Comparison of ENCODE assay signal across 22 mouse cellular contexts in genomic region chr14:17478963-17479362, GRCm38 (mm10).
DNase-seq lines count a peak whose midpoint lies in the region; ATAC-seq and TF ChIP-seq lines count a peak whose summit lies in the region.
"Had no signal": no experiment of that assay in that cellular context is flagged by ENCODE, and none has a peak within 500 bp of the region (broad histone marks: within the 10 kb centered on the region; RNA-seq: fewer than 3 reads in every experiment).

No protein-coding gene starts in this region.

- no peak for TF ChIP-seq EP300 in CH12.LX (IDR thresholded peaks at IDR 0.05; ENCODE audit: low read length)

- dilution Hi-C loops in CH12.LX (cut with MboI; ENCODE audit: extremely low pct_ligation_motif_present, extremely low pct_unique_long_range_greater_than_20kb, low sequenced_read_pairs), result no loop called here

- in situ Hi-C loops in CH12.LX (cut with MboI; ENCODE audit: low pct_ligation_motif_present, low pct_unique_long_range_greater_than_20kb, low sequenced_read_pairs), result no loop called here

- peaks cover 0 to 9% of the 10 kb centered on the region in 2 experiments; a peak in 1 of 4 replicates for H3K4me1 ChIP-seq in CH12.LX (ENCODE audit: control insufficient read depth in 1 of 2, insufficient read depth in 2 of 2)

- no peak overlapping the region for H3K4me2 ChIP-seq in CH12.LX (ENCODE audit: insufficient read depth, low read depth, poor library complexity, severe bottlenecking)

- no peak overlapping the region for H3K27ac ChIP-seq in CH12.LX (ENCODE audit: insufficient read depth, low read depth)

- TF ChIP-seq CTCF in CH12.LX (conservative IDR thresholded peaks at IDR 0.05 in 1 of 2, IDR thresholded peaks at IDR 0.05 in 1 of 2; ENCODE audit: low read depth in 2 of 2, low read length in 2 of 2), result no peak

- no peak for TF ChIP-seq RAD21 in CH12.LX (IDR thresholded peaks at IDR 0.05; ENCODE audit: low read depth, low read length)

- TF ChIP-seq POLR2A in CH12.LX (IDR thresholded peaks at IDR 0.05; ENCODE audit: low read depth, low read length), result no peak

- DNase-seq in CH12.LX (ENCODE audit: extremely low read depth), result no peak
- peak; percentile 22 for DNase-seq in splenic B cell, adult 2 months (ENCODE audit: low read depth, low spot score)
- no peak for DNase-seq in urinary bladder, postnatal 10 days (ENCODE audit: low spot score)
- DNase-seq in lung, adult 18-20 months, result no peak
- DNase-seq in layer of hippocampus, adult 18-20 months (ENCODE audit: low spot score in 2 of 2), result no peak
- no peak for DNase-seq in thymus, postnatal 14 days
- DNase-seq: adrenal gland, adult 2 months; adrenal gland, adult 8-10 months; adrenal gland, postnatal 10 days; adrenal gland, postnatal 14 days; adrenal gland, postnatal 25 days; adrenal gland, postnatal 36 days; B cell, adult 2 months; cerebellum, adult 11 months; cerebellum, adult 11-12 months; cerebellum, adult 18-20 months had no signal

- H3K9me3 ChIP-seq in CH12.LX (replicated peaks; ENCODE audit: low read length), result no peaks in the 10 kb centered on the region
- H3K9me3 ChIP-seq: G1E had no signal

- no peaks in the 10 kb centered on the region for H3K79me2 ChIP-seq in CH12.LX (replicated peaks; ENCODE audit: control insufficient read depth, extremely low read depth, insufficient read depth, poor library complexity, severe bottlenecking)

- no peaks in the 10 kb centered on the region for H3K27me3 ChIP-seq in CH12.LX (replicated peaks)
- no peaks in the 10 kb centered on the region for H3K27me3 ChIP-seq in splenic B cell, adult 2 months (ENCODE audit: control insufficient read depth, insufficient read depth, low read length, poor library complexity, severe bottlenecking)
- H3K27me3 ChIP-seq: Patski had no signal

- no peak overlapping the region for H3K9ac ChIP-seq in CH12.LX (ENCODE audit: insufficient read depth, low read depth)

- no peaks in the 10 kb centered on the region for H3K36me3 ChIP-seq in CH12.LX (replicated peaks in 1 of 2; ENCODE audit: control insufficient read depth in 1 of 2, insufficient read depth in 1 of 2, low read length in 1 of 2)
- no peaks in the 10 kb centered on the region for H3K36me3 ChIP-seq in splenic B cell, adult 2 months (ENCODE audit: control insufficient read depth, insufficient read depth, low read length, poor library complexity, severe bottlenecking)
- H3K36me3 ChIP-seq: G1E had no signal

- ATAC-seq in common myeloid progenitor, adult 5-6 weeks (replicated peaks; ENCODE audit: low read depth, poor library complexity, severe bottlenecking), result peak; percentile 63; the same call in 1 of the 2 replicates
- peak; percentile 58; the same call in 1 of the 2 replicates for ATAC-seq in megakaryocyte progenitor cell, adult 5-6 weeks (replicated peaks; ENCODE audit: poor library complexity)
- ATAC-seq: activated CD4-positive, CD25-positive, alpha-beta regulatory T cell, adult 4 months; CD4-positive, CD25-positive, alpha-beta regulatory T cell, adult 4 months; Patski had no signal

- H3K4me3 ChIP-seq in CH12.LX (replicated peaks in 1 of 3; ENCODE audit: low read depth in 2 of 3, low read length in 2 of 3, poor library complexity in 1 of 3), result no peak overlapping the region

TF ChIP-seq in CH12.LX, 34 proteins besides CTCF, POLR2A, EP300 and RAD21:
- no peak for TF ChIP-seq JUN (IDR thresholded peaks at IDR 0.05; ENCODE audit: insufficient read depth, low read depth, low read length)
- TF ChIP-seq POLR2AphosphoS2 (IDR thresholded peaks at IDR 0.05; ENCODE audit: low read depth, low read length), result no peak
- TF ChIP-seq ZNF384 (IDR thresholded peaks at IDR 0.05; ENCODE audit: low read depth, low read length), result peak; percentile 73
TF ChIP-seq in CH12.LX: peak in this region for 1.
